Mouse (Mus musculus) G1E (cell line): ENCODE results near the gene Cul5.

Source experiments
- CTCF ChIP-seq: IDR thresholded peaks from 2 replicates; pipeline ENCODE4 v1.5.1; 2012; ENCODE audit warnings: low read depth, low read length, inconsistent platforms, mixed read lengths
- GATA1 ChIP-seq: IDR thresholded peaks from 2 replicates; pipeline ENCODE4 v1.6.1; 2012; ENCODE audit warnings: borderline replicate concordance, low read length, inconsistent platforms, mixed read lengths
- GATA2 ChIP-seq: IDR thresholded peaks from 2 replicates; pipeline ENCODE4 v1.6.1; 2012; ENCODE audit warnings: low read depth, low read length, inconsistent platforms, borderline replicate concordance
- POLR2AphosphoS5 ChIP-seq: IDR thresholded peaks from 2 replicates; pipeline ENCODE4 v1.6.1; 2012; ENCODE audit warnings: low read depth, low read length, inconsistent platforms; ENCODE audit not compliant: insufficient replicate concordance

GRCm38 (mm10) chr9:53594764-53595163, 75.0 kb downstream of the Cul5 start:
- TF ChIP-seq CTCF (peak; percentile 76), GATA1 (no peak), POLR2AphosphoS5 (no peak), GATA2 (no peak)
